Mouse (Mus musculus) limb, embryonic 15.5 days (tissue): ENCODE measurements around the gene Itgb2l. TPM values are rescaled to one million over a fixed set of nuclear protein-coding genes. Genes with fewer than 3 reads are reported as not detected.

ENCODE experiments used
- ATAC-seq: fragments of 200-750 bp; cut with Nextera tagmentation; 2 replicates; pipeline ENCODE4 v1.8.0; 2017; ENCODE audit warnings: low read depth, moderate TSS enrichment; ENCODE audit not compliant: insufficient number of reproducible peaks, low FRiP score, low TSS enrichment
- H3K27ac ChIP-seq: fragments of 300-500 bp; sonication (generic); 2 replicates; pipeline ENCODE4 v1.5.1; 2015; ENCODE audit warnings: moderate library complexity, mild to moderate bottlenecking, inconsistent platforms
- H3K27me3 ChIP-seq: fragments of 300-500 bp; sonication (generic); 2 replicates; pipeline ENCODE4 v1.6.1; 2015; ENCODE audit warnings: inconsistent platforms
- H3K36me3 ChIP-seq: fragments of 300-500 bp; sonication (generic); 2 replicates; pipeline ENCODE4 v1.6.1; 2015; ENCODE audit warnings: inconsistent platforms
- H3K4me1 ChIP-seq: fragments of 300-500 bp; sonication (generic); 2 replicates; pipeline ENCODE4 v1.6.1; 2015; ENCODE audit warnings: inconsistent platforms
- H3K4me2 ChIP-seq: fragments of 300-500 bp; sonication (generic); 2 replicates; pipeline ENCODE4 v1.6.1; 2015; ENCODE audit warnings: mild to moderate bottlenecking, inconsistent platforms
- H3K4me3 ChIP-seq: fragments of 300-500 bp; sonication (generic); 2 replicates; pipeline ENCODE4 v1.5.1; 2015; ENCODE audit warnings: mild to moderate bottlenecking, inconsistent platforms
- H3K9ac ChIP-seq: fragments of 300-500 bp; sonication (generic); 2 replicates; pipeline ENCODE4 v1.6.1; 2015; ENCODE audit warnings: inconsistent platforms
- H3K9me3 ChIP-seq: fragments of 300-500 bp; sonication (generic); 2 replicates; pipeline ENCODE4 v1.6.1; 2016; ENCODE audit warnings: inconsistent platforms
- WGBS: fragments of 180-500 bp; shearing (Covaris S2); methylation state at CpG from one replicate; pipeline ENCODE4 v1.1.7; 2015; 5-methylcytosine and 5-hydroxymethylcytosine counted together
- polyA plus RNA-seq: library from polyadenylated mRNA; unstranded; fragments of >200 nt; fragmentation: Nextera tagmentation; extraction: Ambion mirVana; gene quantifications from 2 replicates; pipeline ENCODE4 v1.2.1, GENCODE M21; 2015

Gene Itgb2l
- polyA plus RNA-seq: 0.15 and 0.31 TPM in 2 replicates

DNA sequence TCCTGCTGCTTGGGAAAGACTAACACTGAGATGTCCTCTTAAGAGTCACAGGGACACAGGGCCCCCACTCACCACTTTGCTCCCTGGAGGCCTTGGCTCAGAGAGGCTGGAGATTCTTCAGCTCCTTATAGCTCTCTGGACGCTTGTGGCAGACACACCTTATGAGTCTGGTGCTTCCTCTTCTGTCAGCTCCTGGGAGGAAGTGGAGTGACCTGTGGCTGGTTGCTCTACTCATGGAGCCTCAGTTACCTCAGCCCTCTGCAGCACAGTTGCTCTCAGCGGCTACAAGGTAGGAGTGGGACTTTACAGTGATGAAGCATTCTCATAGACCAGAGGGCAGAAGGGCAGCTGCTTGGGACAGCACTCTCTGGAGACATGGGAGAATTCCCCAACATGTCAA is at the start of gene Itgb2l:
Itgb2l (minus strand) TSS at position 152 of the 400 bp plus-strand sequence.
- Histone ChIP-seq H3K36me3 (no peaks in the 10 kb centered on the region), H3K9ac (no peak within 1 kb of the TSS), H3K4me3 (no peak within 1 kb of the TSS), H3K27ac (no peak within 1 kb of the TSS), H3K27me3 (no peaks in the 10 kb centered on the region), H3K4me2 (no peak within 1 kb of the TSS), H3K9me3 (no peaks in the 10 kb centered on the region), H3K4me1 (peaks cover 8% of the 10 kb centered on the region)
- ATAC-seq: no peak
- 81% methylated on average over 2 of the region's 2 CpGs for WGBS

DNA sequence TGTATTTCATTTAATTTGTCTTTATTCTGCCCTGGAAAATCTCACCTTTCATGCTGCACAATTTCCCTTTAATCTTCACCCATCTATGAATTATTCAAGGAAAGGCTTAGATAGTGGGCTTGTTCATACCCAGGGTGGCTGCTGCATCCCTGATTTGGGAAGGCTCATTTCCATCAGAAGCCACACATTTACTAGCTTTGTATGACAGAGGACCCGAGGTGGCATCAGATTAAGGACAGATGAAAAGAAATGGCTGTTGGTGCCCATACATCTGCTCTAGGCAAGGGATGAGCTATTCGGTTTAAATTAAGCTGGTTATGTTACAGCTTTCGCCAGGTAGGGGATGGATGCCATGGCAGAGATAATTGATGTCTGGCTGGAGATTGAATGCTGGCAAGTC is 48.1 kb upstream of the Itgb2l start:
- H3K27ac ChIP-seq: no peak overlapping the region
- no peaks in the 10 kb centered on the region for H3K4me1 ChIP-seq
- H3K9me3 ChIP-seq: no peaks in the 10 kb centered on the region
- ATAC-seq: no peak
- no peaks in the 10 kb centered on the region for H3K36me3 ChIP-seq
- WGBS: 76% methylated on average over 3 of the region's 3 CpGs
- H3K27me3 ChIP-seq: no peaks in the 10 kb centered on the region
- no peak overlapping the region for H3K9ac ChIP-seq
- no peak overlapping the region for H3K4me3 ChIP-seq
- H3K4me2 ChIP-seq: no peak overlapping the region

DNA sequence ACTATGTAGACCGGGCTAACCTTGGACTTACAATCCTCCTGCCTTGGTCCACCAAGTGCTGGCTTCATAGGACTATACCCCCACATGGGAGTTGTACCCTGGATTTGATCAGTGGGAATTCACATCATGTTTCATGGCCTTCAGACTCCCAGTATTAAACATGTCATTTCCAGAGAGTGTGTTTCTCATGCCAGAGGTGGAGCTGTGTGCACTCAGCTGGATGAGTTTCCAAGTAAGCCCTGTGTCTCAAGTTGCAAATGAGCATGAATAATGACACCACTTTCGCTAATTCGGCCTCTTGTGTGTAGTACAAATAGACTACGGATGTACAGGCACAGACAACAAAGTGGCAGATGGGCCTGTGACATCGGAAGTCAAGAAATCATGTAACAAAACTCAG is 44.6 kb upstream of the Itgb2l start:
- ATAC-seq: no peak
- H3K4me3 ChIP-seq: no peak overlapping the region
- no peaks in the 10 kb centered on the region for H3K4me1 ChIP-seq
- WGBS: 84% methylated on average over 5 of the region's 5 CpGs
- H3K27ac ChIP-seq: no peak overlapping the region
- no peak overlapping the region for H3K9ac ChIP-seq
- no peak overlapping the region for H3K4me2 ChIP-seq
- no peaks in the 10 kb centered on the region for H3K27me3 ChIP-seq
- no peaks in the 10 kb centered on the region for H3K36me3 ChIP-seq
- no peaks in the 10 kb centered on the region for H3K9me3 ChIP-seq

DNA sequence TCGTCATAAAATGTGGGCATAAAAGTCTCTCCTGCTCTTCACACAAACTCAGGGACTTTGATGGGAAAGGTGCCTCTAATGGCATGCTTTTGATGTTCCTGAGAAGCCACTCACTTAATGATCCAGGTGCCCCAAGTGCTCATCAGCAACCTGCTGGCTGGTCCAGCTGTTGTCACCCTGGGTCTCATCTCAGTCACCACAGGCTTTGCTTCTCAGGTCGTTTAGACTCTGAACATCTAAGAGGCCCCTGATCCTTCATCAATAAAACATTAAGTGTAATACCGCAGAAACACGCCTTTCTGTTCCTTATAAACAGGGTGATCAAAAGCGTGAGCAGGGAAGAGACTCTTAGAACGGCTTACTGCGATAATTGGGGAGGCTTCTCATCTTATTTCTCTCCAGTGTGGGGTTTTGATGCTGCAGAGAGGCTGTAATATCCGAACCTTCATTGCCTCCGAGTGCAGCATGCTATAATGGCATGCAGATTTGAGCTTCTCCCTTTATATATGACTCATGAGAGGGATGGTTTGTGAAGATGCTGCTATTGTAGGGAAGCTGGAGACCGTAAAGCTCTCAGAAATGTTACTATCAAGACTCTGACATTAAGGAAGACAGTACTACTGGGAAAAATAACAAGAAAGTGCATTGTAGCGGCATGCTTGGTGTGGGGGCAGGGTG is 43.7 kb upstream of the Itgb2l start:
- 58% methylated on average over 11 of the region's 11 CpGs for WGBS
- H3K36me3 ChIP-seq: no peaks in the 10 kb centered on the region
- H3K27me3 ChIP-seq: no peaks in the 10 kb centered on the region
- no peak overlapping the region for H3K4me3 ChIP-seq
- no peak overlapping the region for H3K9ac ChIP-seq
- no peaks in the 10 kb centered on the region for H3K9me3 ChIP-seq
- H3K4me1 ChIP-seq: no peaks in the 10 kb centered on the region
- H3K27ac ChIP-seq: no peak overlapping the region
- no peak for ATAC-seq
- no peak overlapping the region for H3K4me2 ChIP-seq

DNA sequence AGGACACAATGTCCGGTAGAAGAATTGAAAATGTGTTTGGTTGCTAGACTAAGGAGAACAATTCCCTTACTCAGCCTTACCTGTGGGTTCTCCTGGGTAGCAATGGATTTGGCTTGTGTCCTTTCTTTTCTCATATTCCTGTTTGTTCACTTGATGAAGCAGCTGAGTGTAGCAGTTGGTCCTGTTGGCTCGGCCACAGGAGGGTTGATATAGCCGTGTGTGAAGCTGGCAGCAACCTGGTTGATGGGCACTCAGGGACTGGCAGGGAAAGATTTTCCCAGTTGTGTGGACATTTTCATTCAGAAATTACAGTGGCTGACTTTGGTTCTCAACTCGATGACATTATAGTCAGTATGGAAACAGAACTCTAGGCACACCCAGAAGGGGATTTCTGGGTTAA is 38.4 kb upstream of the Itgb2l start:
- WGBS: 89% methylated on average over 4 of the region's 4 CpGs
- Histone ChIP-seq H3K27me3 (no peaks in the 10 kb centered on the region), H3K9ac (no peak overlapping the region), H3K36me3 (no peaks in the 10 kb centered on the region), H3K4me3 (no peak overlapping the region), H3K9me3 (no peaks in the 10 kb centered on the region), H3K4me2 (no peak overlapping the region), H3K4me1 (no peaks in the 10 kb centered on the region), H3K27ac (no peak overlapping the region)
- no peak for ATAC-seq

DNA sequence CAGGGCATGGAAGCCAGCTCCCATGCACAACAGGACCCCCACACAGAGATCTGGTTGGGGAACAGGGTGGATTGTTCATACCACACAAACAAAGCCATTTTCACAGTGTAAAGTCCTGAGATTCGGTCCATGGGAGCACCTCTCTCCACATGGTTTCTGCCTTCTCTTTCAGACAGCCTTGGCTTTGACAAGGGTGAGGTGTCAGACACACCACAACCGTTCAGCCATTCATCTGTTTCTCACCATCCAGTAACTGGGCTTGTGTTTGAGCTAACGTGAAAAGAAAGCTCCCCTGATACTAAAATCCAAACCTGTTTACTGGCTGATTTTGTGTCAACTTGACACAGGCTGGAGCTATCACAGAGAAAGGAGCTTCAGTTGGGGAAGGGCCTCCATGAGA is 30.8 kb upstream of the Itgb2l start:
- H3K4me1 ChIP-seq: peaks cover 4% of the 10 kb centered on the region; the same call in 1 of the 2 replicates
- no peak overlapping the region for H3K27ac ChIP-seq
- H3K9ac ChIP-seq: no peak overlapping the region
- H3K27me3 ChIP-seq: peaks cover 2% of the 10 kb centered on the region; the same call in 1 of the 2 replicates
- H3K4me2 ChIP-seq: no peak overlapping the region
- H3K9me3 ChIP-seq: no peaks in the 10 kb centered on the region
- H3K36me3 ChIP-seq: no peaks in the 10 kb centered on the region
- H3K4me3 ChIP-seq: no peak overlapping the region
- ATAC-seq: no peak
- 66% methylated on average over 3 of the region's 3 CpGs for WGBS

DNA sequence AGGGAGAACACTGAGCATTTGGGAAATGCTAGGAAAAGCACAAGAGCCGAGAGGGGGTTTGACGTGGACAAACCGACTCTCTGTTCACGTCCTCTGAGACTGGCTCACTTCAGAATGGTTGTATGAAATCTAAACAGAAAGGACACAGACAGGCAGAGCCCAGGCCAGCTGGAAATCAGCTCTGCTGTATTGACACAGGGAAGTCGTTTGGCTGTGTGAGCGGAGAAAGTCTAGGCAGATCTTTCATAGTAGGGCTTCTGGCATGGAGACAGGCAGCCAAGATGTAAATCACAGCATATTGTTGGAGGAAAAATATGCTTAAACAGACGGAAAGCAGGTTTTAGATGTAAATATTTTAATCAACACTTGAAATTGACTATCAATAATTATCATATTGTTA is 29.4 kb upstream of the Itgb2l start:
- no peak overlapping the region for H3K27ac ChIP-seq
- H3K4me3 ChIP-seq: no peak overlapping the region
- peaks cover 6% of the 10 kb centered on the region; the same call in 1 of the 2 replicates for H3K27me3 ChIP-seq
- H3K9me3 ChIP-seq: no peaks in the 10 kb centered on the region
- WGBS: 46% methylated on average over 7 of the region's 7 CpGs
- ATAC-seq: no peak
- H3K4me1 ChIP-seq: peaks cover 9% of the 10 kb centered on the region; the same call in 1 of the 2 replicates
- H3K36me3 ChIP-seq: no peaks in the 10 kb centered on the region
- H3K4me2 ChIP-seq: no peak overlapping the region
- H3K9ac ChIP-seq: no peak overlapping the region

DNA sequence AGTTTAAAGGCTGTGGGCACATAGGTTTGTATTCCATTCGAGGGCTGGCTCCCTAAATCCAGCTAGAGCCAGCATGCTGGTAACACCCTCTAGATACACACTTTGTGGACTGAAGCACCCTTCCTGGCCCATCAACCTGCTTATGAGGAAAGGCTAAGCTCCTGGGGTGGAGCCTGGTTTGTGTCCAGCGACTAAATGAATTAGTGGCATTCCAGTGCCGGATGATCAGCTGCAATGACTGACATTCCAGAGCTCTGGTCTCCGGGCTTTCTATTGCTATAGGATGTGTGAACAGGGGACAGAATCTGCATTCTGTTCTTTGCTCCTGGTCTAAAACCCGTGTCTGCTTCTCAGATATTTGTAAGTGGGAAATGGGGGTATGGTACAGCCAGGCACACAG is 28.9 kb upstream of the Itgb2l start:
- no peak overlapping the region for H3K4me2 ChIP-seq

DNA sequence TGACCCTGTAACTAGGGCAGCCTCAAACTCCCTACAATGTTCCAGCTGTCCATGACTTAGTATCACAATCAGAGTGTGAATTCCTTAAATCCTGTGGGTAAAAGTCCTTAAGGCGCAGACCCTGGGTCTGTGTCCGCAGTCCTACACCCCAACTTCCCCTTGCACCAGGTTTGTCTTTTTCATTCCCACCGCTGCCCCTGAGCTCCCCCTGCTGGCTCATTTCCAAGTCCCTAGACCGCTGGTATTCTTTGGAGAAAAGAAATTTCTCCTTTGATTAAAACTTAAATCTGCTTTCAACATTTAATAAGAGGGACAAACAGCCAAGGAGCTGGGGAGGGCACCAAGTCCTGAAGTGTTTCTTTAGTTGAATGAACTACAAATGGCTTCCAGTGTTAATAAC is 26.2 kb upstream of the Itgb2l start:
- no peak overlapping the region for H3K4me2 ChIP-seq
- WGBS: 43% methylated on average over 4 of the region's 4 CpGs

More for the DNA sequence above, 28.9 kb upstream of the Itgb2l start:
- H3K36me3 ChIP-seq: no peaks in the 10 kb centered on the region
- H3K9me3 ChIP-seq: no peaks in the 10 kb centered on the region
- peaks cover 6% of the 10 kb centered on the region; the same call in 1 of the 2 replicates for H3K27me3 ChIP-seq
- 21% methylated on average over 5 of the region's 5 CpGs for WGBS
- H3K4me1 ChIP-seq: peaks cover 9% of the 10 kb centered on the region; the same call in 1 of the 2 replicates
- no peak overlapping the region for H3K27ac ChIP-seq
- no peak overlapping the region for H3K9ac ChIP-seq
- no peak for ATAC-seq
- H3K4me3 ChIP-seq: no peak overlapping the region

DNA sequence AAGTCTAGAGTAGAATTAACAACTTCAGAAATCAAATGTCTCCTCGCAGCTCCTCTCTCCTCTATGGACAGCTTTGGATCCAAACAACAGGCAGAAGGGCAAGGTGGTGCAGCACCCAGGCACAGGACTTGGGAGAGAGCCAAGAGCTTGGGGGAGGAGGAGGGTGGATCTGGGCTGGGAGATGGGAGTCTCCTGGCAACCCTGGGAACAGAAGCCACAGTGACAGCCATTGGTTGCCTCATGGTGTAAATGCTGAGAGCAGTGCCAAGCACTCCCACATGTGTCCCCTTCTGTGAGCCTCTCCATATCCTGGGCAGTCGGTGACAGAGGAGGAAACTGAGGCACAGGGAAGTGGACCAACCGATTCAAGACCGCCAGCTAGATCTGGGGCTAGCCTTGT is 25.3 kb upstream of the Itgb2l start:
- Histone ChIP-seq H3K4me2 (no peak overlapping the region), H3K9ac (no peak overlapping the region), H3K27ac (no peak overlapping the region), H3K27me3 (peaks cover 18% of the 10 kb centered on the region; the same call in 1 of the 2 replicates), H3K9me3 (no peaks in the 10 kb centered on the region), H3K4me3 (no peak overlapping the region), H3K4me1 (peaks cover 9% of the 10 kb centered on the region; the same call in 1 of the 2 replicates), H3K36me3 (no peaks in the 10 kb centered on the region)
- no peak for ATAC-seq
- 78% methylated on average over 4 of the region's 4 CpGs for WGBS

More for the DNA sequence above, 26.2 kb upstream of the Itgb2l start:
- H3K4me1 ChIP-seq: peaks cover 9% of the 10 kb centered on the region; the same call in 1 of the 2 replicates
- H3K9me3 ChIP-seq: no peaks in the 10 kb centered on the region
- H3K4me3 ChIP-seq: no peak overlapping the region
- H3K27ac ChIP-seq: no peak overlapping the region
- no peaks in the 10 kb centered on the region for H3K36me3 ChIP-seq
- H3K9ac ChIP-seq: no peak overlapping the region
- no peak for ATAC-seq
- peaks cover 18% of the 10 kb centered on the region; the same call in 1 of the 2 replicates for H3K27me3 ChIP-seq

DNA sequence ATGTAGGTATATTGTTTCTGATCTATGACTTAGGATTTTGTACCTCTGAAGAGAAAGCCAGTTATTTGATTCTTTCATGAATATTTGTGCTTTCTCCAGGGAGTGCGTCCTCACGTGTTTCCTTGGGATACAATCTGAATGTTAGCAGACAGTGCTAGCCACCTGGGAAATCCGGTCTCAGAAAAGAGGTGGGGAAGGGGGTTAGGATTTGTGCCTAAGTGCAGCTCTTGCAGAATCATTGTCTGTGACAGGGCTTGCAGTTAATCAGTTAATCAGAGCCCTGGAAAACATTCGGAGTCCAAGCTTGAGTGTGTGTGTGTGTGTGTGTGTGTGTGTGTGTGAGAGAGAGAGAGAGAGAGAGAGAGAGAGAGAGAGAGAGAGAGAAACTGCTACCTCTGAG is 24.6 kb upstream of the Itgb2l start:
- Histone ChIP-seq H3K36me3 (no peaks in the 10 kb centered on the region), H3K9ac (no peak overlapping the region), H3K4me2 (no peak overlapping the region), H3K27me3 (peaks cover 18% of the 10 kb centered on the region; the same call in 1 of the 2 replicates), H3K27ac (no peak overlapping the region), H3K4me1 (peaks cover 9% of the 10 kb centered on the region; the same call in 1 of the 2 replicates), H3K4me3 (no peak overlapping the region), H3K9me3 (no peaks in the 10 kb centered on the region)
- 66% methylated on average over 4 of the region's 4 CpGs for WGBS
- no peak for ATAC-seq

DNA sequence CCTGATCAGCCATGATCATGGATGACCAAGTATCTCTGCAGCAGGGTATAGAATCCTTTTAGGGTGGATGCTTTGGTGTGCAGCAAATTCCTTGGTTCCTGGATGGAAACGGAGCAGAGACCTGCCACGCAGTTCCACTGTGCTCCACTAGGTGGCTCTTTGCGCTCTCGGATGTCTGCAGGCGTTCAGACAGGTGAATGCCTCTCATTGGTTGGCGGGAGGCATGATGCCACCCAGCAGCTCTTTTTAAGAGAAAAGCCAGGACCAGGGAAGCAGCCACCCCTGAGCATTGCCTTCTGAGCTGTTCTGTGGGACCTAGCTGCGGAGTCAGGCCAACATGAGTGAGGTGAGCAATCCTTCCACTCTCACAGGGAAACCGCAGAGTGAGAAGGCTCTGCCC is 24.0 kb upstream of the Itgb2l start, which contains the start of gene Pcp4:
Pcp4 (plus strand) TSS at position 162 of the 400 bp plus-strand sequence.
- ATAC-seq: no peak
- Histone ChIP-seq H3K36me3 (no peaks in the 10 kb centered on the region), H3K9ac (no peak within 1 kb of the TSS), H3K4me1 (peaks cover 7% of the 10 kb centered on the region; the same call in 1 of the 2 replicates), H3K4me2 (no peak within 1 kb of the TSS), H3K9me3 (no peaks in the 10 kb centered on the region), H3K4me3 (no peak within 1 kb of the TSS), H3K27me3 (peaks cover 18% of the 10 kb centered on the region; the same call in 1 of the 2 replicates), H3K27ac (no peak within 1 kb of the TSS)
- 15% methylated on average over 8 of the region's 8 CpGs for WGBS
